Mouse (Mus musculus) neural tube, embryonic 10.5 days (tissue): ENCODE measurements at regions not wholly inside any gene's neighbourhood (a gene's known extent, or its start where the extent isn't known, plus 50 kb on each side); places are given as distances from the start of the nearest gene placed in this dataset.

Experiments
- DNase-seq: peaks from one replicate; pipeline ENCODE4 v3.0.0-alpha.2; 2017; ENCODE audit warnings: low spot score; ENCODE audit errors: extremely low spot score

DNA sequence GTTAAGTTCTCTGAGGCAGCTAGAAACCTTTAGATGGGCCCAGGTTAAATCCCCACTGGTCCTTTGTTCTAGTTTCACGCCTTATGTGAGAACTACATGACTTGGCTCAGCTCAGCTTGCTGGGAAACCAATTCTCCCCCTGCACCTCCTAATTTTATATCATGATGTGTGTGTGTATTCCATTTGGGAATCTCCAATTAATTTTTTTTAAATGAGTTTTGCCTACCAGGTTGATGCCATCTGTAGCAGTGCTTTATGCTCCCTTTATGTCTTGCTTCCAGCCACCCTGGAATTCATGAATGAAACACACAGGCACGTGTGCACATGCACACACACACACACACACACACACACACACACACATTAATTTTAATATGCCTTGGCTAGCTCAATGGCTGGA, 180.0 kb upstream of the Gli3 start:
- DNase-seq = no peak

DNA sequence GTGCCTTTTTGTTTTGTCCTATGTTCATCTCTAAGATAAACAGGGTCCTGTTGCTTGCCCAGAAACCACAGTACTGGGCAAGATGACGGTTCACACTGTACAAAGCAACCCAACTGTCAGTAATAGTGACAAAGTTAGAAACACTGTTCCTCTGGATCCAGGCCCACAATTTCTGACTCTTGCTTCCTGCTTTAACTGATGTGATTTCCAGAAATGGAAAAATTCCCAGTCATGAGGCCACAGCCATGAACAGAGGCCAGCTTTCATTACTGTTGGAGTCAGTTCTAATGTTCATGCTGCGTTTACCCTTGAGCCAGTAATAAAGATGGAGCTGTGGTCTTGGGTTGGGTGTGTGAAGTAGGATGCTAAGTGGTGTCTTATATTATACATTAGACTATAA, 164.6 kb upstream of the Gli3 start:
- no peak for DNase-seq

DNA sequence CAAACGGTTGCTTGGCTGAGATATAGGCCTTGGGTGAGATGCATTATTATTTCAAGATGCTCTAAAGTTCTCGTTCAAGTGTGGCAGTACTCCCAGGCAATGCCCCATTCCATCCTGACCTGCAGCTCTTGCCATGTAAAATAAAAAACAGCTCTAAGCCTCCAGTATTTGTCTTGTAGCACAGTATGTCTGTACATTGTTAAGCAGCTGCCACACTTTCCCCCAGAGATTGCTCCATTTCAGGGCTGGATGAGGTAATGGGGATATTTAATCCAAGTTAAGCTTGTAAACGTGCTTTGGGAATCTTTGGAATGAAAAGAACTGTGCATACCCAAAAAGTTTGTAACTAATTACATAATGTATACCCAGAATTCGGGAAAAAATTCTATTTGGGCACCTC, 137.6 kb upstream of the Gli3 start:
- DNase-seq = no peak

DNA sequence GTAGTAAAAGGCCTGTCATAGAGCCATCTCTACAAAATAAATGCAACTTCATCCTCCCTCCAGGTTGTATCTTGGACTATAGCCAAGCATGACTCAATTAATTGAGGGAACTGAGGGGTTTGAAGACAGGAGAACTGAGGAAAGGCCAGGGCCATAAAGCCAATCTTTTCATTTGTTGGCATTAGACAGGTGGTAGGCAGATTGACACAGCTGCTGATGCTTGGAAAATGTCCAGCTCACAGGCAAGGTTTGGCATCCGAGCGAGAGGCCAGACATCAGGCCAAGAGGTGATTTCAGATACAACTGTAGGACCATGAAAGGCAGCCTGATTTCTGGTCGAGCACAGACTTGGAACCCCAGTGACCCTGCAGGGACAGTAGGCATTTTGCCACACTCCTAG, 136.9 kb upstream of the Gli3 start:
- no peak for DNase-seq

DNA sequence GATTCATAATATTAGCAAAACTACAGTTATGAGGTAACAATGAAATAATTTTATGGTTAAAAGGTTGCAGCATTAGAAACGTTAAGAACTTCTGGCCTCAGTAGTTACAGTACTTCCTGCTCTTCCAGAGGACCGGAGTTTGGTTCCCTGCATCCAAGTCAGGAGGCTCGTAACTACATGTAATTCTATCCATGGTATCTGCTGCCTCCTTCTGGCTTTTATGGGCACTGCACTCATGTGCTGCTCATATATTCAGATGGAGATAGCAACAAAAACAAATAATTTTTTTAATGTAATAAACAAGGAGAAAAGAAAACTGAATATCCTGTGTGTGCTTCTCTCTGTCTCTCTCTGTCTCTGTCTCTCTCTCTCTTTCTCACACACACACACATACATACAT, 133.5 kb upstream of the Gli3 start:
- no peak for DNase-seq

DNA sequence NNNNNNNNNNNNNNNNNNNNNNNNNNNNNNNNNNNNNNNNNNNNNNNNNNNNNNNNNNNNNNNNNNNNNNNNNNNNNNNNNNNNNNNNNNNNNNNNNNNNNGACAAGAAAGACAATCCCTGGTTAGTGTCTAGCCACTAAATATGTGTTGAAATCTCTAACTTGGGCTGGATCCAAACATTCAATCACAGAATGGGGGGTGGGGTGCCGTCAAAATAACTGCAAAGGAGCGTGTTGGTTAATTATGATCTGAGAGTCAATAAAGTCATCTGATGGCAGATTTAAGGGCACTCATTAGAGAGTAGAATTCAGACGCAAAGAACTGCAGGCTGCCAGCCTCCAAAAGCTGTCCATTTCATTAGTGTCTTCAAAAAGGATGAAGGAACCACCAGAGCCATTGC, 119.6 kb upstream of the Gli3 start:
- no peak for DNase-seq

DNA sequence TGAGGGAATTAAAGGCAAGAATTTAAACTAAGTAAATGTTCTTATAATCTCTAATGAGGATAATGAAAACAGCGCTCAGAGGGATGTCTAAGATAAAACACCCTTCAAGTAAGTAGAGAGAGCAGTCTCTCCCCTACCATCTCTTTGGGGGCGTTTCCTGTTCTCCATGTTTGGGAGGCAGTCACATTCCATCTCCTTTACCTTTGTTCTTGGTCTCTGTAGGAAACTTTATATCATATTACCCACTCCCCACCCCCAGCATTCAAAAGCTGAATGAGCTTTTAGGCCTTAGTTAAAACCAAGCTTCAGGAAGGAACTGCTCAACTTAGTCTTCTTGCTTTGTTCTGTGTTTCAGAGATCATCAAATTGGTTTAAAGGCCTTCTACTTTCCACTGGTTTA, 116.2 kb upstream of the Gli3 start:
- DNase-seq = no peak

DNA sequence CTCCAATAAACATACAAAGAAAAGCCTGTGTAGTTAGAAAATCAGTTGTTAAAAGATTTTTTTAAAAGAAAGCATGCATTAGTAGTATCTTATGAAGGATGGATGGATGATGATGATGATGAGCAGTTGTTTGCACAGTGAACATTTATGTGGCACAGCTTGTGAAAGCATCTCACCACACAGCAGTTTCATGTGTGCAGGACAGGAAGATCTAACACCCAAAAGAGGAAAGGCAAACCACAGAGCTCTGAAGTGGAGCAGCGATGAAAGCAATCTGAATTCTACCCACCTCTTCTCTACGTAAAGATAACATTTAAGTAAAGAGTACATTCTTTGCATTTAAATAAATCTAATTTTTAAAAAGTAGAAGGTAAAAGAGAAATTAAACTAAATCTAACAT, 96.6 kb upstream of the Gli3 start:
- DNase-seq = no peak

DNA sequence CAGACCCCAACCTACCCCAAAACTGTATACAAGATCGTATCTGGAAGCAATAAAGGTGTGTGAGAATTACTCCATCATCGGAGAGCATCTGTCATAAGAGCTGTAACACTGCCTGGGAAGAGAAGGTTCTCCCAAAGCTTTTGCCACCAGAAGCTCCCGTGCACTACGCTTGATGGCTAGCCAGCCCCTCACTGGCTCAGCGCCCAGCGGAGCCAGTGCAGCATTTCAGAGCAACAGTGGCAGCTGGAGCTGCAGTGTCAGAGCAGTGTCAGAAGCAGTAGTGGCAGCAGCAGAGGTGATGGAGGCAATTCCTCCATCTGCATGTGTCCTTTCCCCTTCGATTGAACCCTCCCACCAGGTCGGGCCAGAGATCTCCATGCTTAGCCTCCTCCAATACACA, 83.0 kb upstream of the Gli3 start:
- no peak for DNase-seq

DNA sequence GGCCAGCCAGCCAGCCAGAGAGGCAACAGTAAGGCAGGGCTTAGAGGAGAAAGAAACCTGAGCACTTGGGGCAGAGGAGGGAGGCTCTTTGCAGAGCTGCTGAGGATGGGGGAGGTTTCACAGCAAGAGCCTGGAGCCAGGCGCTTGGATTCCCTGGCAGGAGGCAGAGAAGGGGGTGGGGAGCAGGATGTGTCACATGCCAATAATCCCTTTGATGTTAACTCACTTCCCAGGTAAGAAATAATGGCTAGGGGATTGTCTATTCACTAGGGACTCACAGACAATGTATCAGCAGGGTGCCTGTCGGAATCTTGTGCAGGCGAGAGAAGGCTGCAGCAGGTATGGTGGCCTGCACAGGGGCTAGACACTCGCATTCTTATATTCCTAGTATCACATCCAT, 67.8 kb upstream of the Gli3 start:
- DNase-seq = peak; percentile 24

DNA sequence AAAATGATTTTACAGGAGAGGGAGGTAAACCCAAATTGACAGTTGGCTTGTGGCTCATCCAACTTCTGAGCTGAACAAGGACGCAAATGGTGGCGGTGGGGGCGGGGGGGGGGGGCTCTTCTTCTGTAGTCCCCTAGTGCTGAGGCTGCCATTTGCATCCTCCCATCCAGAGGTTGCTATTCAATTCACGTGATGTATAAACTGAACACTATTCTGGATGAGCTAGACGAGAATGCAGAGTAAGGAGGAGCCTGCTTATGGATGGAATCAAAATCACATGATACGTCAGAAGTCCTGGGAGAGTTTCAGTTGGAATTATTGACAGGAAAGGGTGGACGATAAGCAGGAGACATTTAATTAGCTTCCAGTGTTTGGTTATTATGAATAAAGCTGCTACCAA, 67.3 kb upstream of the Gli3 start:
- DNase-seq = no peak

DNA sequence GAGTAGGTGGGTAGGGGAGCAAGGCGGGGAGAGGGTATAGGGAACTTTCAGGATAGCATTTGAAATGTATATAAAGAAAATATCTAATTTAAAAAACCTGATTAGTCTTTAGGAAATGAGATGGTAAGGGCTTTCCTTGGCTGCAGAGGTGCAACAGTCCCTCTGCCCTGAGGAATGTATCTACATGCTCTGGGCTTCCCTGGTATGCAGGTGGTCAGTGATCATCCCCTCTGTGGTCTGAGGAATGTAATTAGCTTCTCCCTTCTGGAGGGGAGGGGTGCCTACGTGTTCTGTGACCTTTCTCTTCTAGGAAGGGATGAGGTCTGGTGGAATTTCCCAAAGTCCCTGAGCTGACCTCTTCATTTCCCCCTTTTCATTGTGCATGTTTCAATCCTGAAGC, 64.4 kb upstream of the Gli3 start:
- no peak for DNase-seq
